Mouse (Mus musculus): ENCODE measurements around the gene Hmg20a. TPM values are rescaled to one million over a fixed set of nuclear protein-coding genes. Genes with fewer than 3 reads are reported as not detected.
A peak's percentile ranks its signal among the peaks of the same experiment; 100 is the strongest.

Gene Hmg20a
- polyA plus RNA-seq (2012) = 0.26 and 0.52 TPM in 2 replicates

DNA sequence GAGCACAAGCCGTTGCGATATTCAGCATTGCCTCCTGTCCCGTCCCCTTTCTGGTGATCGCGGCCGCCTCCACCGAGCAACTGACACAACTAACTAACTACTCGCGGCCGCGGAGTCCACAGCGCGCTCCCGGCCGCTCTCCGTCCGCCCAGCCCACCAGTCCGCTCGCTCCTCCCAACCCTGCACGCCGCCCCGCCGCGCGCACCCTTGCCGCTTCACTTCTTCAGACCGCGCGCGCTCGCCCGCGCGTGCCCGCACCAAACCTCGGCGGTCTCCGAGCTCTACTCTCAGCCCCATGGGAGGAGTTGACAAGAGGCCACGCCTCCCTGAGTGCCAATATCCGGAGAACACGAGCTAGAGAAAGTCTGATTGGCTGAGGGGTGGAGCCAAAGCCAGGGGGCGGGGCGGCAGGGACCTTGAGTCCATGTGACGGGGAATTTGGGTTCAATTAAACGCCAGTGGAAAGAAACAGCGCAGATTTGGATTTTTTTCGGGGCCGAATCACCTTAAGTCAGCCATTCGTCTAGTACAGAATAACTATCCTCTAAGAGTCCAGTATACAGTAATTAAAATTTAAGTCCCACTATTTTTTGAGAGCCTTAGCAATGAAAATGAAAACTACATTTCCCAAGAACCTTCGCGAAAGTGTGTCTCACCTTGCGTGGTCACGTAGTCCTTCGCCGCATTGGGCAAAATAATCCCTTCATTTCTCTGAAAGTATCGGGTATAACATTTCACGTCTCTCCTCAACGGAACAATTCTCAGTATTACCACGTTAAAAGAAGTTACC, at the start of gene Hmg20a, which contains the start of gene Peak1:
Gene Hmg20a (plus strand): TSS at position 662 of the 790 bp plus-strand sequence.
Gene Peak1 (minus strand): TSS at position 120 of the 790 bp plus-strand sequence.
- Histone ChIP-seq H3K9me3 (ENCODE audit: control insufficient read depth, low read length) (no peaks in the 10 kb centered on the region), H3K27me3 (ENCODE audit: control insufficient read depth) (no peaks in the 10 kb centered on the region), H3K4me3 (replicated peaks) (peak within 1 kb of the TSS; percentile 90), H3K36me3 (ENCODE audit: control insufficient read depth) (peaks cover 2% of the 10 kb centered on the region; the same call in 1 of the 2 replicates), H3K4me1 (ENCODE audit: control insufficient read depth) (peaks cover 48% of the 10 kb centered on the region)
- TF ChIP-seq GATA1 (IDR thresholded peaks at IDR 0.05; ENCODE audit: low read length) = no peak

DNA sequence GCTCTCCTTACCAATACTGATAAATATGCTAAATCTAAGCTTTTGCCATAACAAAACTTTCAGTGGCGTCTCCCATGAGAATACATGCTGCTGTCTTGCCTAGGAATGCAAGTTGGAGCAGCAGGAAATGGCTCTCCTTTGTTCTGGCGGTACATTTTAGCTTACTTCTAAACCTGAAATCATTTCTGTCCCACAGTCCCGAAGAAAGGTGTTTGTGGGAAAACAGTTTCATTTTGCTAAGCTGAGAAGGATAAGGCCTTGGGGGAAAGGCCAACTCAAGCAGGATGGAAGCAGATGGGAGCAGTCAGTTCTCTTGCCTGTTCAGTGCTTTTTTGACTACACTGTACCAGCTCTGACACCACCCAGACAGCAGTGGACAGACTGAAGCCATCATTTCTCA, 49.6 kb upstream of the Hmg20a start:
- H3K4me1 ChIP-seq (ENCODE audit: control insufficient read depth) = peaks cover 3% of the 10 kb centered on the region
- no peaks in the 10 kb centered on the region for H3K9me3 ChIP-seq (ENCODE audit: control insufficient read depth, low read length)
- no peak overlapping the region for H3K4me3 ChIP-seq (replicated peaks)
- no peak for TF ChIP-seq TAL1 (IDR thresholded peaks at IDR 0.05; ENCODE audit: low read length)
- TF ChIP-seq GATA1 (IDR thresholded peaks at IDR 0.05; ENCODE audit: low read length) = no peak
- no peaks in the 10 kb centered on the region for H3K27me3 ChIP-seq (ENCODE audit: control insufficient read depth)
- no peaks in the 10 kb centered on the region for H3K36me3 ChIP-seq (ENCODE audit: control insufficient read depth)

DNA sequence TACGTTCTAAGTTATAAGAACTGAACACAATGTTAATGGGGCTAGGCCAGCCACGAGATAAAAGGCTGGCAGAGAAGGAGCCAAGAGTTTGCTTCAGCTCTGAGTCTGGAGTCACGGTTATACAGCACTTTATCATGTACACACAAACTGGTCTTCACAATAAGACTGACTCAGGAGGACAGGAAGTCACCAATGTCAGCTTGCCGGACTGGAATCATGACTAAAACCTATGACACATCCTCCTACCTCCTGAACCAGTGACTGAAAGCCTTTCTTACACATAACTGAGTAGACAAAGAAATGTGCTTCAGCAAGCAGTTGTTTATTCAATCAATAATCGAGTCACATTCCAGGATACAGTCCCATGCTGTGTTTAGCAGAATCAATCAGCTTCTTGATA, 47.7 kb upstream of the Hmg20a start:
- no peaks in the 10 kb centered on the region for H3K27me3 ChIP-seq (ENCODE audit: control insufficient read depth)
- no peaks in the 10 kb centered on the region for H3K9me3 ChIP-seq (ENCODE audit: control insufficient read depth, low read length)
- H3K36me3 ChIP-seq (ENCODE audit: control insufficient read depth) = no peaks in the 10 kb centered on the region
- H3K4me1 ChIP-seq (ENCODE audit: control insufficient read depth) = peaks cover 3% of the 10 kb centered on the region
- no peak for TF ChIP-seq TAL1 (IDR thresholded peaks at IDR 0.05; ENCODE audit: low read length)
- no peak for TF ChIP-seq GATA1 (IDR thresholded peaks at IDR 0.05; ENCODE audit: low read length)
- H3K4me3 ChIP-seq (replicated peaks) = no peak overlapping the region

DNA sequence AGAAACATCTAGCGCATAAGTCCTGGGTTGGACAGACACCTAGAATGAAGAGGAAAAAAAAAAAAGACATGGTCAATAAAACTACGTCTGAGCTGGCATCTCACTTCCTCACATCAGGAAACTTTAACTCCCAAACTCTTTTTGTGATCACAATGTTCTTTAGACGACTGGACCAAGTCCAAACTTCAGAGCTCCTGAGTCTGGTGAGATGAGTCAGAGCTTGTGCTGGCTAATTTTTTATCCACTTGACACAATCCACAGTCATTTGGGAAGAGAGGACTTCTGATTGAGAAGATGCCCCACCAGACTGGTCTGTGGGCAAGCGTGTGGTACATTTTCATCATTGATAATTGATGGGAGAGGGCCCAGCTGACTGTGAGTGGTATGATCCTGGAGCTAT, 44.0 kb upstream of the Hmg20a start:
- no peak for TF ChIP-seq TAL1 (IDR thresholded peaks at IDR 0.05; ENCODE audit: low read length)
- TF ChIP-seq GATA1 (IDR thresholded peaks at IDR 0.05; ENCODE audit: low read length) = no peak
- Histone ChIP-seq H3K4me1 (ENCODE audit: control insufficient read depth) (peaks cover 3% of the 10 kb centered on the region; the same call in 1 of the 2 replicates), H3K27me3 (ENCODE audit: control insufficient read depth) (no peaks in the 10 kb centered on the region), H3K4me3 (replicated peaks) (no peak overlapping the region), H3K9me3 (ENCODE audit: control insufficient read depth, low read length) (no peaks in the 10 kb centered on the region), H3K36me3 (ENCODE audit: control insufficient read depth) (no peaks in the 10 kb centered on the region)

DNA sequence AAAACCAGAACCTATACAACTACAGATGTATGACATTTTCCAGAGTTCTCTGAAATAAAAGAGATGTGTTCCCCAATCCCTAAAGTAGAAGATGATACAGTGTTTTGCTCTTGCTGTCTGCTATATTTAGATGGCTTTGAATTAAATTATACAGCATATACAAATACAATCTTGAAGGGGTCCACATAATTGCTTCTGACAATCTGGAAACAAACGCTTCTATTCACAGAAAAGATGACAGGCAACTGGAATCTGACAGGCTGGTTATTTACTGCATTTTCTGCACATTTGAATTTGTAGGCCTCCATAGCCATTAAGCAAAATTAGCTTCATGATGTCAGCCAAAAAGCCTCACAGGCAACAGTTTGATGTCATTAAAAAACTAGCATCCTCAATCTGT, 35.6 kb upstream of the Hmg20a start:
- H3K4me1 ChIP-seq (ENCODE audit: control insufficient read depth) = no peaks in the 10 kb centered on the region
- no peaks in the 10 kb centered on the region for H3K9me3 ChIP-seq (ENCODE audit: control insufficient read depth, low read length)
- TF ChIP-seq TAL1 (IDR thresholded peaks at IDR 0.05; ENCODE audit: low read length) (no peak), GATA1 (IDR thresholded peaks at IDR 0.05; ENCODE audit: low read length) (no peak)
- H3K27me3 ChIP-seq (ENCODE audit: control insufficient read depth) = no peaks in the 10 kb centered on the region
- H3K4me3 ChIP-seq (replicated peaks) = no peak overlapping the region
- H3K36me3 ChIP-seq (ENCODE audit: control insufficient read depth) = no peaks in the 10 kb centered on the region

DNA sequence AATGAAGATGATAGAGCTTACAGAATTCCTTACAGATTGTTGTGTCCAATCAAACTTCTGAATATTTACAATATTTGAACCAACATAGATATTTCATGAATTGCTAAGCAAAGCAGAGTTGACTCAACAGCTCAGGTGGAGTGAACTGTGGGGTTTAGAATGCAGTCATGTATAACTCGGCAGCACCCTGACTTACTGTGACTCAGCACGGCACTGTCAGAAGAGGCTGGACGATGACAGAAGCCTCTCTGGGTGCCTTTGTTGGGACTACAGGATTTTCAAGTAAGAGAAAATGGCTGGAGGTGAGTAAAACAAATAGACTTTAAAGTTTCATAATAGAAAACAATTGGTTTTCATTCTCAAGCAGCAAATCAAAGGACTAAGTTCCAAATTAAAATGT, 25.6 kb upstream of the Hmg20a start:
- no peaks in the 10 kb centered on the region for H3K9me3 ChIP-seq (ENCODE audit: control insufficient read depth, low read length)
- no peaks in the 10 kb centered on the region for H3K4me1 ChIP-seq (ENCODE audit: control insufficient read depth)
- no peak overlapping the region for H3K4me3 ChIP-seq (replicated peaks)
- TF ChIP-seq GATA1 (IDR thresholded peaks at IDR 0.05; ENCODE audit: low read length) (no peak), TAL1 (IDR thresholded peaks at IDR 0.05; ENCODE audit: low read length) (no peak)
- H3K36me3 ChIP-seq (ENCODE audit: control insufficient read depth) = no peaks in the 10 kb centered on the region
- H3K27me3 ChIP-seq (ENCODE audit: control insufficient read depth) = no peaks in the 10 kb centered on the region

DNA sequence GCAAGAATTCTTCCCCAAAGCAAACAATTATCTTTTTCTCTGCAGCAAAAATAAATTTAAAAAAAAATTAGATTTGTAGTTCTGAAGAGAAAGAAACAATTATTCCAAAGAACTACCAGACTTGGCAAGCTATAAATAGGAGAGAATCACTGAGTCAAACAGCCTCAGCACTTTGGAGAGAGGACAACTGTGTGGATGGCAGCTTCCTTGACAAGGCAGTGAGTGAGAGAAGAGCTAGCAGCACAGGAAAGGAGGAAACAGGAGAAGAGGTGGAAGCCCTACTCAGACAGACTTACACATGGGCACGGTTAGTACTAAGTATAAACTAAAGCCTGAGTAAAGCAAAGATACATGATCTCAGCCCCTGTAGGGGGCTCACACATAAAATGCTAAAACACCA, 22.1 kb upstream of the Hmg20a start:
- TF ChIP-seq GATA1 (IDR thresholded peaks at IDR 0.05; ENCODE audit: low read length) (no peak), TAL1 (IDR thresholded peaks at IDR 0.05; ENCODE audit: low read length) (no peak)
- Histone ChIP-seq H3K4me3 (replicated peaks) (no peak overlapping the region), H3K9me3 (ENCODE audit: control insufficient read depth, low read length) (no peaks in the 10 kb centered on the region), H3K36me3 (ENCODE audit: control insufficient read depth) (no peaks in the 10 kb centered on the region), H3K27me3 (ENCODE audit: control insufficient read depth) (no peaks in the 10 kb centered on the region), H3K4me1 (ENCODE audit: control insufficient read depth) (no peaks in the 10 kb centered on the region)

DNA sequence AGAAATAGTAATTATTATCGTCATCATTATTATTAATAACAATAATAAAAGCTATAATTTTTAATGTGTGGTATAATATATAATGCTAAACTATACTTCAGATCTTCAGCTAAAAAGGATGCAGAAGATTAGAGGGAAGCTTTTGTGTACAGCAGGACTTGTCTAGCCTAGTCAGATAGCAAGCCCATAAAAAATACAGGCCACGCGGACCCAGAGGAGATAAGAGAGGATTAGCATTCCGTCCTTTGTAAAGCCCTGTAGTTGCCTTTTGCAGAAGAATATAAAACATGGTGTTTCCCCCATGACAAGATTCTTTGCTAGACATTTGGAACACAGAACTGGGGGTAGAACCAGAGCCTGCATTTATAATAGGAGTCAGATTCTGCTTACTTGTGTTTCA, 13.8 kb upstream of the Hmg20a start:
- no peaks in the 10 kb centered on the region for H3K9me3 ChIP-seq (ENCODE audit: control insufficient read depth, low read length)
- peaks cover 3% of the 10 kb centered on the region for H3K4me1 ChIP-seq (ENCODE audit: control insufficient read depth)
- no peaks in the 10 kb centered on the region for H3K27me3 ChIP-seq (ENCODE audit: control insufficient read depth)
- H3K36me3 ChIP-seq (ENCODE audit: control insufficient read depth) = no peaks in the 10 kb centered on the region
- no peak for TF ChIP-seq TAL1 (IDR thresholded peaks at IDR 0.05; ENCODE audit: low read length)
- no peak for TF ChIP-seq GATA1 (IDR thresholded peaks at IDR 0.05; ENCODE audit: low read length)
- no peak overlapping the region for H3K4me3 ChIP-seq (replicated peaks)

DNA sequence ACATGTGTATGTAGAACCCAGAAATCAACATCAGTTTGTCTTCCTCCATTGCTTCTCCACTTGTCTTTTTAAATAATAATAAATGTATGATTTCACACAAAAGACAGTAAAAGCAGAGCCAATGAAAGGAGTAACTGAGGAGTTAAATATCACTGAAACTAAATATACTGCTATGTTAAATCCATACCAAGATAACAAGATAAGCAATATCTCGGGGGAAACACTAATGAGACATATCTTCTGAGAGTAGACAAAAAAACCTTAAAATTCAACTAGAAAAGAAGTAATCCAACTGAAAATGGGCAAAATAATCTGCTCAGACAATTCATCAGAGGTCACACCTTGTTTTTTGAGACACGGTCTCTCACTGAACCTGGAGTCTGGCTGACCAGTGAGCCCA, 8.5 kb upstream of the Hmg20a start:
- H3K27me3 ChIP-seq (ENCODE audit: control insufficient read depth) = no peaks in the 10 kb centered on the region
- no peak overlapping the region for H3K4me3 ChIP-seq (replicated peaks)
- no peaks in the 10 kb centered on the region for H3K9me3 ChIP-seq (ENCODE audit: control insufficient read depth, low read length)
- no peaks in the 10 kb centered on the region for H3K36me3 ChIP-seq (ENCODE audit: control insufficient read depth)
- no peak for TF ChIP-seq TAL1 (IDR thresholded peaks at IDR 0.05; ENCODE audit: low read length)
- H3K4me1 ChIP-seq (ENCODE audit: control insufficient read depth) = peaks cover 8% of the 10 kb centered on the region

DNA sequence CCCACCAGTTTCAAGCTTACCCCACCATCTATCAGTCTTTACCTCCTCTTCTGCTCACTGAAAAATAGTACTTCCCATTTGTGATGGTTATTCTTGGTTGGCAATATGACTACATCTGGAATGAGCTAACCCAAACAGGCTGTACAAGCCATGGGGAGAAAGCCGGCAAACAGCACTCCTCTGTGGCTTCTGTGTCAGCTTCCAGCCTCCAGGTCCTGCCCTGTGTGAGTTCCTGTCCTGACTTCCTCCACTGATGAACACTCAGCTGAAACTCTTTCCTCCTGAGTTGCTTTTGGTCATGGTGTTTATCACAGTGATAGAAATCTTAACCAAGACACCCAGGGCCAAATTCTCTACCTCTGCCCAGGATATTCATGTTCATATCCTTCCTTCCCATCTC, 5.7 kb upstream of the Hmg20a start:
- Histone ChIP-seq H3K4me3 (replicated peaks) (no peak overlapping the region), H3K27me3 (ENCODE audit: control insufficient read depth) (no peaks in the 10 kb centered on the region), H3K36me3 (ENCODE audit: control insufficient read depth) (no peaks in the 10 kb centered on the region), H3K4me1 (ENCODE audit: control insufficient read depth) (peaks cover 23% of the 10 kb centered on the region), H3K9me3 (ENCODE audit: control insufficient read depth, low read length) (no peaks in the 10 kb centered on the region)
- no peak for TF ChIP-seq TAL1 (IDR thresholded peaks at IDR 0.05; ENCODE audit: low read length)
